Mouse (Mus musculus): Measurements from ENCODE around the gene Ogfod3. TPM values are rescaled to one million over a fixed set of nuclear protein-coding genes. Genes with fewer than 3 reads are reported as not detected.

The Ogfod3 gene
- polyA plus RNA-seq, 1 experiment from 2014 or later = 32.0 TPM

DNA sequence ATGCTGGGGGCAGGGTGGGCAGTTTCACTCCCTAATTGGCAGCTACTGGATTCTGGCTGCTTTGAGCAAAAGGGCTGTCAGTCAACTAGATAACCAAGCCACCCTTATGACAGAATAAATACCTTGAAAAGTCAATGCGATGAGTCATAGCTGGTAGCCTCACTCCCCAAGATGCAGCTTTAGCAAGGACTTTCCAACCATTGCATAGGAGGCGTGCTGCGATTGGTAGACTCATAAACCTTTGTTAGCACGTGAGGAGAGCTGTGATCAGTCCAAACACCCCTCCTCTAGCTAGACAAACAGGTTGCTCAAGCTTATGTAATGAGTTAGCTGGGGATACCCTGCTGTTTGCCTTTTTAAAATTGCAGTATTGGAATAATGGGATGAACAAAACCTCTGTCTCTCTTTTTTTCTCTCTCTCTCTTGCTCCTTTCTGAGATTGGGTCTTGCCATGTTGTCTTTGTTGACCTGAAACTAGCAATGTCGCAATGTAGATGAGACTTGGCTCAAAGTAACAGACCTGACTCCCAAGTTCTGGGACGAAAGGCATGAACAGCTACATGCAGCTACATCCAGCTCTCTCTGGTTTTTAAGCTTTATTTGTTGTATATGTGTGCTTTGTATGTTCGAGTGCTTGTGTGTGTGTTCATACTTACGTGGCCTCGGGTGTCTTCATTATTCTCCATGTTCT, 61.0 kb downstream of the Ogfod3 start:
- Histone ChIP-seq H3K4me1 (ENCODE audit: control insufficient read depth, insufficient read depth, low read length) (no peaks in the 10 kb centered on the region), H3K27ac (ENCODE audit: low read depth, low read length) (no peak overlapping the region), H3K4me3 (ENCODE audit: low read depth, low read length) (no peak overlapping the region), H3K27me3 (ENCODE audit: control insufficient read depth, insufficient read depth, low read length) (no peaks in the 10 kb centered on the region), H3K36me3 (ENCODE audit: control insufficient read depth, insufficient read depth, low read length) (no peaks in the 10 kb centered on the region), H3K9me3 (ENCODE audit: control insufficient read depth, low read length) (no peaks in the 10 kb centered on the region), H3K4me2 (ENCODE audit: low read depth, low read length) (no peak overlapping the region), H3K9ac (replicated peaks; ENCODE audit: low read depth, low read length) (no peak overlapping the region)
- no peak for ATAC-seq (ENCODE audit: low read depth)
- 77% methylated on average over 9 of the region's 9 CpGs for WGBS

DNA sequence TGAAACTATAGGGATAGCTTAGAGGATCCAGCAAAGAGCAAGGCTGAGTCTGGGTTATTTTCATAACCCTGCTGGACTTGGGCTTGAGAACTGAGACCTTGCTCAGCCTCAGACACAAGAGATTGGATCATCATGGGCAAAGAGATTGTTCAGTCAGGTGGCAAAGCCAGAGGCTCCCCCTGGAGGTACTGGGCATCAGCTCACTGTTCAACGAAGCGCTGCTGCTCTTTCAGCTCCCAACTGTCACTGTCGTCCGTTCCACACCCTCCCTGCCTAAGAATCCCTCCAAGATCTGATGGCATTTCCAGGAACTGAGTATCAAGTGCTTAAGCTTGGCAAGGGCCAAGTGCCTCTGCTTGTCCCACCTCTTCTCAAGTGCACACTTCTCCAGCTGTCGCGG, 65.8 kb downstream of the Ogfod3 start:
- Histone ChIP-seq H3K4me1 (ENCODE audit: control insufficient read depth, insufficient read depth, low read length) (no peaks in the 10 kb centered on the region), H3K36me3 (ENCODE audit: control insufficient read depth, insufficient read depth, low read length) (no peaks in the 10 kb centered on the region), H3K4me2 (ENCODE audit: low read depth, low read length) (no peak overlapping the region), H3K27ac (ENCODE audit: low read depth, low read length) (no peak overlapping the region), H3K4me3 (ENCODE audit: low read depth, low read length) (no peak overlapping the region), H3K9me3 (ENCODE audit: control insufficient read depth, low read length) (no peaks in the 10 kb centered on the region), H3K9ac (replicated peaks; ENCODE audit: low read depth, low read length) (no peak overlapping the region), H3K27me3 (ENCODE audit: control insufficient read depth, insufficient read depth, low read length) (no peaks in the 10 kb centered on the region)
- WGBS = 59% methylated on average over 6 of the region's 6 CpGs
- ATAC-seq (ENCODE audit: low read depth) = no peak

- Histone ChIP-seq H3K4me3 (ENCODE audit: low read depth, low read length) (no peak overlapping the region), H3K36me3 (ENCODE audit: control insufficient read depth, insufficient read depth, low read length) (no peaks in the 10 kb centered on the region), H3K9ac (replicated peaks; ENCODE audit: low read depth, low read length) (no peak overlapping the region), H3K27me3 (ENCODE audit: control insufficient read depth, insufficient read depth, low read length) (no peaks in the 10 kb centered on the region), H3K27ac (ENCODE audit: low read depth, low read length) (no peak overlapping the region), H3K9me3 (ENCODE audit: control insufficient read depth, low read length) (no peaks in the 10 kb centered on the region), H3K4me2 (ENCODE audit: low read depth, low read length) (no peak overlapping the region), H3K4me1 (ENCODE audit: control insufficient read depth, insufficient read depth, low read length) (no peaks in the 10 kb centered on the region)
- 85% methylated on average over 5 of the region's 5 CpGs for WGBS
- no peak for ATAC-seq (ENCODE audit: low read depth)
Measured at GRCm38 (mm10) chr11:121137682-121138081, 66.8 kb downstream of the Ogfod3 start.

GRCm38 (mm10) chr11:121134600-121134999, 69.9 kb downstream of the Ogfod3 start:
- Histone ChIP-seq H3K36me3 (ENCODE audit: control insufficient read depth, insufficient read depth, low read length) (no peaks in the 10 kb centered on the region), H3K27ac (ENCODE audit: low read depth, low read length) (no peak overlapping the region), H3K9me3 (ENCODE audit: control insufficient read depth, low read length) (no peaks in the 10 kb centered on the region), H3K4me2 (ENCODE audit: low read depth, low read length) (no peak overlapping the region), H3K4me3 (ENCODE audit: low read depth, low read length) (no peak overlapping the region), H3K9ac (replicated peaks; ENCODE audit: low read depth, low read length) (no peak overlapping the region), H3K27me3 (ENCODE audit: control insufficient read depth, insufficient read depth, low read length) (no peaks in the 10 kb centered on the region), H3K4me1 (ENCODE audit: control insufficient read depth, insufficient read depth, low read length) (no peaks in the 10 kb centered on the region)
- no peak for ATAC-seq (ENCODE audit: low read depth)
- WGBS = 23% methylated on average over 1 of the region's 1 CpGs

DNA sequence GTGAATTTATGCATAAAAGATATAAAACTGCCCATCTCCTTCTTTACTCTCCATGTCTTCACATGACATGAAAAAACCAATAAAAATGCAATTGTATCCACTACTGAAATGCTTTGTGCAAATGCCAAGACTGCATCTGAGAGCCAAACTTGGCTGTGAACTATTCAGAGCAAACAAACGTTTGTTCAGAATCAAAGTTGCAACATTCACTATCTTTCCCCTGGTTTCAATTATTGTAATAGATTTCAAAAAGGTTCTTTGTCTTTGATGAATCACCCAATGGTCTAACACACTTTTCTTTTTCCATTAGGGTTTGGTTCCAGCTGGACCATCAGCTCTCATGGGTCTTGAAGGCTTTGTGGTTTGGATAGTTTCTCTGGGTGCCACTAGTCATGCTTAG, 74.9 kb downstream of the Ogfod3 start:
- H3K4me3 ChIP-seq (ENCODE audit: low read depth, low read length) = no peak overlapping the region
- H3K36me3 ChIP-seq (ENCODE audit: control insufficient read depth, insufficient read depth, low read length) = no peaks in the 10 kb centered on the region
- H3K4me1 ChIP-seq (ENCODE audit: control insufficient read depth, insufficient read depth, low read length) = no peaks in the 10 kb centered on the region
- no peaks in the 10 kb centered on the region for H3K9me3 ChIP-seq (ENCODE audit: control insufficient read depth, low read length)
- no peak overlapping the region for H3K9ac ChIP-seq (replicated peaks; ENCODE audit: low read depth, low read length)
- no peaks in the 10 kb centered on the region for H3K27me3 ChIP-seq (ENCODE audit: control insufficient read depth, insufficient read depth, low read length)
- H3K27ac ChIP-seq (ENCODE audit: low read depth, low read length) = no peak overlapping the region
- no peak overlapping the region for H3K4me2 ChIP-seq (ENCODE audit: low read depth, low read length)
- WGBS = 77% methylated on average over 1 of the region's 1 CpGs
- ATAC-seq (ENCODE audit: low read depth) = no peak

Other genes starting within 250 kb of the Ogfod3 start
- 57.8 and 81.1 TPM in 2 replicates for gene Csnk1d, start 213.4 kb downstream of the Ogfod3 start, polyA plus RNA-seq (2014; fragmentation: Nextera tagmentation; extraction: Ambion mirVana)
- gene Cd7, start 165.3 kb downstream of the Ogfod3 start, polyA plus RNA-seq (2014; fragmentation: Nextera tagmentation; extraction: Ambion mirVana) = not detected in 2 replicates
- not detected in 2 replicates for gene Sectm1b, start 141.1 kb downstream of the Ogfod3 start, polyA plus RNA-seq (2014; fragmentation: Nextera tagmentation; extraction: Ambion mirVana)
- not detected in 2 replicates for gene Sectm1a, start 123.5 kb downstream of the Ogfod3 start, polyA plus RNA-seq (2014; fragmentation: Nextera tagmentation; extraction: Ambion mirVana)
- gene Tex19.2, start 86.0 kb downstream of the Ogfod3 start, polyA plus RNA-seq (2014; fragmentation: Nextera tagmentation; extraction: Ambion mirVana) = not detected in 2 replicates
- gene Tex19.1, start 58.6 kb downstream of the Ogfod3 start, polyA plus RNA-seq (2014; fragmentation: Nextera tagmentation; extraction: Ambion mirVana) = not detected in 2 replicates
- gene Uts2r, start 44.4 kb downstream of the Ogfod3 start, polyA plus RNA-seq (2014; fragmentation: Nextera tagmentation; extraction: Ambion mirVana) = 0.15 and 0.23 TPM in 2 replicates
- gene Hexdc, start 278 bp downstream of the Ogfod3 start, polyA plus RNA-seq (2014; fragmentation: Nextera tagmentation; extraction: Ambion mirVana) = 28.2 and 37.0 TPM in 2 replicates
- 36.3 and 39.5 TPM in 2 replicates for gene Cybc1, start 24.6 kb upstream of the Ogfod3 start, polyA plus RNA-seq (2014; fragmentation: Nextera tagmentation; extraction: Ambion mirVana)
- 93.2 and 96.5 TPM in 2 replicates for gene Narf, start 32.5 kb upstream of the Ogfod3 start, polyA plus RNA-seq (2014; fragmentation: Nextera tagmentation; extraction: Ambion mirVana)
- 15.1 and 16.5 TPM in 2 replicates for gene Foxk2, start 55.3 kb upstream of the Ogfod3 start, polyA plus RNA-seq (2014; fragmentation: Nextera tagmentation; extraction: Ambion mirVana)
- 93.7 and 100 TPM in 2 replicates for gene Wdr45b, start 149.7 kb upstream of the Ogfod3 start, polyA plus RNA-seq (2014; fragmentation: Nextera tagmentation; extraction: Ambion mirVana)
- gene Rab40b, start 183.5 kb upstream of the Ogfod3 start, polyA plus RNA-seq (2014; fragmentation: Nextera tagmentation; extraction: Ambion mirVana) = 13.4 and 16.7 TPM in 2 replicates
- gene Fn3krp, start 216.7 kb upstream of the Ogfod3 start, polyA plus RNA-seq (2014; fragmentation: Nextera tagmentation; extraction: Ambion mirVana) = 8.6 and 9.2 TPM in 2 replicates
- gene Fn3k, start 230.2 kb upstream of the Ogfod3 start, polyA plus RNA-seq (2014; fragmentation: Nextera tagmentation; extraction: Ambion mirVana) = 6.4 and 8.1 TPM in 2 replicates
- gene Tbcd, start 247.2 kb upstream of the Ogfod3 start, polyA plus RNA-seq (2014; fragmentation: Nextera tagmentation; extraction: Ambion mirVana) = 39.2 and 58.4 TPM in 2 replicates

All from neural tube, embryonic 14.5 days (tissue).